Mouse (Mus musculus): Measurements from ENCODE around the gene Polr1d.

Gene Polr1d

DNA sequence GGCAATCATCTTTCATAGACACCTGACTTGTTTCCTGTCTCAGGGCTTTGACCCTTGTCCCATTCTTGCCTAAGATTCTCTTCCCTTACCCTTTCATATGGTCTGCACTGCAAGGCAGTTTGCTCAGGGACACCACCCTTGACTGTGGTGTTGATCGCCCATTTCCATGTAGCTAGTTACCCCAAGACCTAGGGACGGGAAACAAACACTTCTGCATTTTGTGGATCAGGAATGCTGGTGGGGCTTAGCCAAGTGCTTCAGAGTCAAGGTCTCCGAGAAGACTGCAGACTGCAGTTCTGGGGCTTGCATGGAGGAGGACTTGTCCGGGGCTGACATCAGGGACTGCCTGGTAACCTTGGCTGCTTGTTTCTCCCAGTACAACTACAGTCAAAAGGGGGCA lies 10.0 kb downstream of the Polr1d start:
- no peak for DNase-seq (ENCODE audit: low read depth, low spot score)

DNA sequence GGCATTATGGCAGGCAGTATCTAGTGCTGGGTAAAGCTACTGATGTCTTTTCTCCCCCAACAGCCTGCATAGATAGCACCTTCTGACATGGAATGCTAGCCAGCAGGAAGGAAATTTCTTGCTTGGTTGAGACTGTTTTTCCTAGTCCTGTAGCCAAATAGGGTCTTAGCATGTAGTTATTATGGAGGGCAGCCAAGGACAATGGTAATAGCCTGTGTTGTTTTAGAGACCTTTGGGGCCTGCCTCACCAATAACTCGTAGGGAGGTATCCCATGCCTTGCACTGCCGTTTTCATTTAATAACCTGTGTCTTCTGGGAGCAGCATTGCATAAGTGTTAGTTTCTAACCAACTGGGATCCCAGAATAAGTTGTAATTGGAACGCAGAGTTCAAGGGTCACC lies 13.0 kb downstream of the Polr1d start:
- no peak for DNase-seq (ENCODE audit: low read depth, low spot score)

DNA sequence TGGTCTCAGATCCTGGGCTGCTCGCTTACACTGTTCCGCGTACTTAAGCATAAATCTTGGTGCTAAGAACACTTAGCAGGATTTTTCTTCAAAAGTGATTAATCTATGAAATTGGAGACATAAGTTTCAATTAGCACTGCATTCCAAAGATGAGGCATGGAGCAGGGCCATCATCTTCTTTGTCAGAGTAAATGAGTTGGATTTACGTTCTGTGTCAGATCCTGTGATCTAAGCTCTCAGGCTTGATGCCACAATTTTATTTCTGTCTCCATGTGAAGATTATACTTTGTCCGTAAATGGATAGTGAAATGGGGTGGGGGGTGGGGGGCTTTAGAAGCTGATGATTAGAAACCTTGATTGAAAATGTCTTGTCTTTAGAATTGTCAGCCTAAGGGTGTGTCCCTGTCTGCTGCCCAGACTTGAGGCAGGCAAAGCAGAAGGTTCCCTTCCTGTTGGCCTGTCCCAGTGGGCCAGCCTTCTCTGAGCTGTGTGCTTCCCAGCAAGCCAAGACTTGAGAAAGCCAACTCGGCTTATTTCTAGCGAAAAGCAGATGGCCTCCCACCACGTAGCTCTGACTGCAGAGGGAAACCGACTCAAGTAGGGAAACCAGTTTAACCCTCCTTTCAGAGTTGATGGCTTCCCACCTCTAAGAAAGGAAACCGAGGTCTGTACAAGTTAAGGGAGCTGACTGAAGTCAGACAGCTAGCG lies 13.6 kb downstream of the Polr1d start:
- DNase-seq (ENCODE audit: low read depth, low spot score), result no peak

DNA sequence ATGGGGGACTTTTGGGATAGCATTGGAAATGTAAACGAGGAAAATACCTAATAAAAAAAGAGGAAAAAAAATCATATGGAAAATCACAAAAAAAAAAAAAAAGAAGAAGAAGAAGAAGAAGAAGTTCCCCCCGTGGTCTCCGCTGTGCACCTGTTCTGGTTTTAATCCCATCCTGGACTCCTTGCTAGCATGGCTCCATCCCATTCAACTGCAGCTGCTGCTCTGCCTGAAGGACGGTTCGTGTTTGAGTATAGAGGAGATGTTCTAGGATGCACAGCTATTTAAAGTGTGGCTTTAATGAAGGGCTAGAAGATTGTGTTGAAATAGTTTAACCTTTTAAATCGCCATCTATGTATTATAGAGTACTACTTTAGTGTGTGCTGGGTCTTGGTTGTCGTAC lies 15.6 kb downstream of the Polr1d start:
- DNase-seq (ENCODE audit: low read depth, low spot score), result no peak

DNA sequence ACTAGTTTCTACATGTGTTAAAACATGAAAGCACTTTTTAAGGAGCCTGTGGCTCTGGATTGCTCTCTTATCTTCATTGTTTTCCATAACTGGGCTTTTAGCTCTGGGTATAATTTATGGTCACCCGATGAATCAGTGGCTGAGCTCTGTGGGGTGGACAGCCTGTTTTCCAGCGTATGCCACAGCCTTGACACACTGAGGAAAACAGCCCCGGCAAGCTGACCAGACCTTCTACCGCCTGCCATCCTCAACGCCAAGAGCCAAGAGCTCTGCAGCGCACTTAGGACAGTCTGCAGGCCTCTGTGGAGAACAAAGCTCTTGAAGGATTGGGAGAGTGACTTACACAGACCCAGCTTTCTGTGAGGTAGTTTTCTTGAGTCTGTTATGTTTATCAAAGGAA lies 17.4 kb downstream of the Polr1d start:
- no peak for DNase-seq (ENCODE audit: low read depth, low spot score)

DNA sequence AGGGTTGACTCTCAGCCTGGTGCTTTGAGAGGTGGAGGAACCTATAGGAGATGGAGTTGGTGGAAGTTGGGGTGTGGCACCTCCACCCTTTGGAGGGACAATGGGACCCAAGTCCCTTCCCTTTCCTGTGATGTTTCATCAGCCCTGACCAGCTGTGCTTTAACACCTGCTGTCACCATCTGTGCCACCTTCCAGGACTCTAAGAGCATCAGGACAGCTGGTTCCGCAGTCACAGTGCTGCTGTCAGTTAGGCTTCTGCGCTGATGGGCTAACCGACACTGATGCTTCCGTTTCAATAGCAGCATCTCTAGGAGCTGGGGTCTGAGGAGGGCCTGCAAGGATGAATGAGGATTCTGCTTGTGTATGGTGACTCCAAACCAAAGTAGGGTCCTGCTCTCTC lies 19.7 kb downstream of the Polr1d start:
- DNase-seq (ENCODE audit: low read depth, low spot score), result no peak

DNA sequence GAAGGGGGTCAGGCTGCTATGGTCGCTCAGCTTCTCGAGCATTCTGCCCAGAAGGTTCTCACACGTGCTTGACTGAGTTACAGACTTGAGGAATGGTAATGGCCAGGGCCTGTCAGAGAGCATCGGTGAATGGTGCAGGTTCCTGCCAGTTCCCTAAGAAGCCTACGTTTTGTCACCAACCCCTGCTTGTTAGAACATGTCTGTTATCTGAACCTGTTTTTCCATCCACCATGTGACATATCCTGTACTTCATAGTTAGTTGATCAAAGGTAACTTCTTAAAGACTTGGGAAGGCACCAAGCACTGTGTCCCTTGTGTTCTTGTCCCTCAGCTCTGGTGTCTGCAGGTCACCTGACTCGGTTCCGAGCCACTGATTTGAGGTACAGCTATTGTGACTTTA lies 21.8 kb downstream of the Polr1d start:
- DNase-seq (ENCODE audit: low read depth, low spot score), result no peak

DNA sequence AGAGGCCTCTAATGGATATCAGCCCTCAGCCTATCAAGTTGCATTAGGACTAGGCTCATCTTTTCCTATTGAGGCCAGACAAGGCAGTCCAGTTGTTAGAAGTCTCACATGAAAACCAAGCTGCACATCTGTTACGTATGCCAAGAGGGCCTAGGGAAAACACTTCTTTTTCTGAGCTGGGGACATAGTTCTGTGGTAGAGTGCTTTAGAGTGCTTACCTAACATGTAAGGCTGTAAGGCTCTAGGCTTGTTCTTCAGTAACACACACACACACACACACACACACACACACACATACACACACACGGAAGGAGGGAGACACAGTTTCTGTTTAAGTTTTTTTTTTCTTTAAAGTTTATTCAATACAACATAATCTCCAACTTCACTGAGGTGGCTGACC lies 23.3 kb downstream of the Polr1d start:
- no peak for DNase-seq (ENCODE audit: low read depth, low spot score)

DNA sequence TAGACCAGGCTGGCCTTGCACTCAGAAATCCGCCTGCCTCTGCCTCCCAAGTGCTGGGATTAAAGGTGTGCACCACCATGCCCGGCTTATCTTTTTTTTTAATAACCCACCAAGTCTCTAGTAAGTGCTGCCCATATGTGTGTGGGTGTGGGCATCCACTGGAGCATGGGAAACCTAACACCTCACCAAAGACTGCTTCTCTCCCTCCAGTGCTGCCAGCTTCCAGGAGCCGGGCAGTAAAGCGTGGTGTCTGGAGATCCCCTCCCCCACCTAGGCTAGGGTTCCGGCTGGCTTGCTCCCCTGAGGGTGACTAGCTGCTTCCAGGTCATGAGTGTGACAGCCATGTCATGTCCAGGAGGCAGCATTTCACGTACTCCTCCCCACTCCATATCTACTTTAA lies 25.4 kb downstream of the Polr1d start:
- no peak for DNase-seq (ENCODE audit: low read depth, low spot score)

DNA sequence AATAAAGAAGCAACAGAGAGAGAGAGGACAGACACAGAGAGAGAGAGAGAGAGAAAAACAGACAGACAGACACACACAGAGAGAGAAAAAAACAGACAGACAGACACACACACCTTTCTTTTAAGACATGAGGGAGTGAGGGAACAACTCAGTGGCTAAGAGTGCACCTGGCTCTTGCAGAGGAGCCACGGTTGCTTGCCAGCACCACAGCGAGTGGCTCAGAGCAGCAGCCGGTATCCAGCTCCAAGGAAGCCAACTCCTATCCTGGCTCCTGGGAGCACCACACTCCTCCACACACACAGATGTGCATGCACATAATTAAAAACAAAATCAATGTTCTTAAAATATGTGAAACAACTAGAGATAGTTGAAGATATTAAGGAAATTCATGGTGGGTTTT lies 30.4 kb downstream of the Polr1d start:
- DNase-seq (ENCODE audit: low read depth, low spot score), result no peak

DNA sequence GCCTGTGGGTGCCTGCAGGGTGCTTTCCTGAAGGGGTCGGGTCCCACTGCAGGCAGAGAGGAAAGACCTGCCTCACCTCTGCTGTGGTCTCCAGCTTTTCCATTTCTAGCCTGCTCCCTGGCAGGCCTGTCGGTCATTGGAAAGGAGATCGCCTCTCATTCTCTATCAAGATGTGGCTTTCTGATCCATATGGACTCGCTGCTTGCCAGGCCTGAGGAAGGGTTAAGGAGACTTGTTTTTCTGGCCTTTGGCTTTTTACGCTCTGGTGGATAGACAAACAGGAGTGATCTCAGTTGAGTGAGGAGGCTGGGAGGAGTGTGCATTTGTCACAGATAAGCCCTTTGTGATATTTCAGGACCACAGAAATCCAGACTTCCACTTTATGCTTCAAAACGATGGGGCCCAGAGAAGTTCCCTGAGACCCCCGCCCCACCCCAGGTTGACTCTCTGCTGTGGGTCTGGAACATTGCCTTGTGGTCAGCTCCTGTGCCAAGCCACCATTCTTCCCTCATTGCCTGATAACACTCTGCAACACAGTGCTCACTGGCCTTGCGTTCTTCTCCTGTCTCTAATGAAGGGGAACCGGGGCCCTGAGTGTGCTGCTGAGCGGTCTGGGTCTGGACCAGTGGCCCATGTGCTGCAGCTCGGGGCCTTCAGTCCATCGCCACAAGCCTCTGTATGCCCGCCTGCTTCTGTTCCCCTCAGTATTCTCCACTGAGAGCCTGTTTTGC lies 32.2 kb downstream of the Polr1d start:
- DNase-seq (ENCODE audit: low read depth, low spot score), result no peak

DNA sequence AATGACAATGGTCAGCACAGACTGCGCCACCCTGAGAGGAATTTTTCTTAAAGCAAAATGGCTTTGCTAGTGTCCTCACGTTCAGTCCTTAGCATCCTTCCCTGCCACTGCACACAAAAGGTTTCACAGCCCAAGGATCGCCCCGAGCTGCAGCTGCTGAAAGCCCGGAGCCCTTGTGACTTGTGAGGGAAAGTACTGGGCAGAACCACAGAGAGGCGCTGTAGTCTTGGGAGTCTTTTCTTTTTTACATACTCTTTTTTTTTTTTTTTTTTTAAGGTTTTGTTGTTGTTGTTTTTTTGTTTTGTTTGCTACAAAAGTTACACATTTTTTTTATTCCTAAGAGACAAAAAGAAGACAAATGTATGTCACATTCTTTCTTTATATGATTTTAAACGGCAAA lies 37.9 kb downstream of the Polr1d start:
- no peak for DNase-seq (ENCODE audit: low read depth, low spot score)

DNA sequence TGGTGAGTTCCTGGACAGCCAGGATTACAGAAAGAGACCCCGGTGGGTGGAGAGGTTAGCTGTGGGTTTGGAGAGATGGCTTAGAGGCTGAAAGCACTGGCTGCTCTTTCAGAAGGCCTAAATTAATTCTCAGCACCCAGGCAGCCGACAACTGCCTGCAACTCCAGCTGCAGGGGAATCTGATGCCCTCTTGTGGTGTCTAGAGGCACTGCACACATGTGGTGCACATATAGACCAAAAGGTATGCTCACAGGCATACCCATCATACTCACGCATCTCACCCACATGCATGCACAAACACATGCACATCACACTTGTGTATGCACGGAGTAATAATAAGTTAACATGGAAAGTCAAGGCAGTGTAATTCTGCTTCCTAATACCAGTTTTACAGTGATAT lies 38.8 kb downstream of the Polr1d start:
- DNase-seq (ENCODE audit: low read depth, low spot score), result no peak

DNA sequence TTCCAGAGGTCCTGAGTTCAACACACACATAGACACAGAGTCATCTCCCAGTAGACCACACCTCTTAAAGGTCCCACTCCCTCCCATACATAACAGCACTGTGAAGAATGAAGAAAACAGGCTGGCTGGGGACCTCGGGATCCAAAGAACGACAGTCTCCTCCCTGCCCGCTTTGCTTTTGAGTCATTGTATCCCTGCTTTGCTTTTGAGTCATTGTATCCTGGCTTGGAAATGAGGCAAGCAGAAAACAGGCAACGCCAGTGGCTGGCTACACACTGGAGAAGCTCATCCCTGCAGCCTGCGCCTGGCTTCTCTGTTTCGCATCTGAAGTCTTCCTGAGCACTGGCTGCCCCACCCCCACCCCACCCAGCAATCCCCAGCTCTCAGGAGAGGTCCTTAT lies 40.2 kb downstream of the Polr1d start:
- no peak for DNase-seq (ENCODE audit: low read depth, low spot score)

DNA sequence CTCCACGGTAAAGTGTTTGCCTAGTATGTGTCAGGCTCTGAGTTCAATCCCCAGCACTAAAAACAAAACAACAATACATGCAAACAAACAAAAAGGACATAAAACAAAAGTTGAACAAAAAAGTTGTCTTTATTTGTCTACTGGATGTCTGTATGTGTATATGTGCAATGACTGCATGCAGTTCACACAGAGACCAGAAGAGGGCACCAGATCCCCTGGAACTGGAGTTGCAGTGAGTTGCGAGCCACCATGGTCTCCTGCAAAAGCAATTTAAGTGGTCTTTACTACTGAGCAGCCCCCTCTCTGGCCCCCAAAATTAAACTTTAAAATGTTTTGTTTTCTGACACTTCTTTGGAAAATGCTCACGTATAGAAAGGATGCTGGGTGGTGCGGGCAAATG lies 44.3 kb downstream of the Polr1d start:
- DNase-seq (ENCODE audit: low read depth, low spot score), result no peak

DNA sequence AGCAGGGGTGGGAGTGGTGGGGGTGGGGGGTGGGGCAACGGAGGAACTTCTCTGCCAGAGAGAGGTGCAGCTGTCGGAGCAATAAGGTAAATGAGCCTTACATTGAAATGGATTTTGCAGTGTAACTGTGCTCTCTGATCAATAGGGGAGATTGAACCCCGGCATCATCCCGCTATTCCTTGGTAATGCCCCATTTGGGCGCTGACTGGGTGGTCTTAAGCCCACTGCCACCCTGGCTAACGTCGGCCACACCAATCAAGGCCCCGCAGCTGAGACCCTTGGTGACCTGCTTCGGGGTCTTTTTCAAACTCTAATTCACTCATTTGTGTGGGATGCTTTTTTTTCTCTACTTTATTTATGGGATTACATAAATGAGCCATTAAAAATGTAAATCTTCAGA lies 47.9 kb downstream of the Polr1d start:
- no peak for DNase-seq (ENCODE audit: low read depth, low spot score)

DNA sequence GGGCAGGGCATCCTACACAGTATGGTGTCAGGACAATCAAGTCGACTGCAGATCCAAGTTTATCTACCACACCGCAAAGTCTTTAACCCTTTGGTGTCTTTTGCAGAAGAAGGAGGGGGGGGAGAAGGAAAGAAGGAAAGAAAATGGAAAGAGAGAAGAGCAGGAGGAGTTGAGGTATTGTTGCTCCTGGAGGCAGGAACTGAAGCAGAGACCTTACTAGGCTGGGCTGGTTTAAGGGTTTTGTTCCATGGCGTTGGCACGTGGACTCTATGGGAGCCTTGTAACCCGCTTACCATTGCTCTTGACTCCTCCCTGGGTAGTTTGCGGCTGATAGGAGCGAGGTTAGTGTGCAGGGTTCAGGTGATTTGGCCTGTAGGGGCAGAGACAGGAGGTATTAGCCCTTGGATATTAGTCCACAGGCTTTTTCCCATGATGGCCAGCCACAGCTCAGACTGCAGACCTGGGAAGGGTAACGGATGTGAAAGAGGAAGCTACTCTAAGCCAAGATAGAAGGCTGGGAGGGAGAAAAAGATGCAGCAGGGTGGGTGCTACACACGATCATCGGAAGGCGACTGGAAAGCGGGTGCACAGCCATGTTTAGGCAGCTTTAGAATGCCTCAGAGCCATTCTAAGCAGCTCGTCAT lies 48.8 kb downstream of the Polr1d start:
- no peak for DNase-seq (ENCODE audit: low read depth, low spot score)

DNA sequence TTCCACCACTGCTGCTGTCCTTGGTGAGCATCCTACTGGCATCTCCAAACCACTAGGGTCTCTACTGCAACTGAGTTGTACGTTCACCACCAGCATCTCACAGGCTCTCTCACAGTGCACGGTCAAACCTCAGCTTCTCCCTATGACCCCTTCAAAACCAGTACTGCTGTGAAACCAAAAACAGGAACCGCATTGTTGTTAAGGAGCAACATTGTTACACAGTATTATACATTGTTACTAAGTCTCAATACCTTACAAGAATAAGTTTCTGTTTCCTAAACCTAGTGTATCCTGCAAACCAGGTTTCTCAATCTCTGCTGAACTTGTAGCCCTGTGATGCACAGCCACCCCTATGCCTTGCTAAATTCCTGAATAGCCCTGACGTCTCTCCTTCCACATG lies 51.0 kb downstream of the Polr1d start:
- no peak for DNase-seq (ENCODE audit: low read depth, low spot score)

DNA sequence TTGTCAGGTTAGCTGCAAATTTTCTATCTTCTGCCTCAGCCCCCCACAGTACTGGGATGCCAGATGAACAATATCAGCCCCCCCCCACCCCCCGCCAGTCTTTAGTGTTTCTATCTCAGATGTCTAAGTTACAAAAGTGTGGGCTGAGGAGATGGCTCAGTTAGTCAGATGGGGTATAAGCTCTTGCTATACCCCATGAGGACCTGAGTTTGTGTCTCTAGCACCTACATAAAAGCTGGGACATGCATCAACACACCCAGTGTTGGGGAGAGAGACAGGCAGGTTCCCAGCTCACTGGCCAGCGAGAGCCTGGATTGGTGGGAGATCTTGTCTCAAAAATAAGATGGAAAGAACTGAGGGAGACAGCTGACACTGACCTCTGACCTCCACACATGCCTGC lies 52.6 kb downstream of the Polr1d start:
- no peak for DNase-seq (ENCODE audit: low read depth, low spot score)

DNA sequence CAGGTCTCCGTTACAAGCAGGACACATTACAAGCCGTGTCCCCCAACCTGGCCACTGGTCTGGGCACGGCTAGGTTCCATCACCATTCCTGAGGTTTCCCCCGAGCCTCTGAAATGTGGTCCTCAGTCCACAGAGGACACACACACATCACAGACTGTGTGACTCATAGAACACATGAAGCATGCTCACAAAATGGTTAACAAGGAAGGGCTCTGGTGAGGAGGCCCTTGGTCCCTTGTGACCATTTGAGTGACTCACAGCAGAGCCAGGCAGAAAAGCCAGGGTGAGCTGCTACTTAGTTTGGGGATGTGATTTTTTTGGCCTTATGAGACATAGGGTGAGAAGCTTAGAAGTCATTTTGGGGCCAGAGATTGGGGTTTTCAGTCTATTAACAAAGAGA lies 55.1 kb downstream of the Polr1d start:
- DNase-seq (ENCODE audit: low read depth, low spot score), result no peak

DNA sequence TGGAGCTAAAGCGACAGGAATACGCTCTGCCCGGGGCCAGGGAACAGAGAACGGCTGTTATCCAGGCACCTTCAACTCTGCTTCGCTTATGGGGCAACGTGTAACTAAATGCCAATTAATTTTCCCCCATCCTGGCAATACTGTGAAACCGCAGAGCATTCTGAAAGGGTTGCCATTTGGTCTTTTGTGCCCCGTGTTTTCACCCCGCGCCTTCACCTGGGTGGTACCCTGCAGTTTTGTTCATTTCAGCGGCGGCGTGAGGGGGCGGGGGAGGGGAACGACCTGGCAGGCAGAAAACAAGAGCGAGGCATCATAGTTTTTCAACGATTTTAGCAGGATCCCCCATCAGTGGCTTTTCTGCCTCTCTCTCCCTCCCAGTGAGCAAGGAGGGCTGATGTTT lies 56.8 kb downstream of the Polr1d start:
- DNase-seq (ENCODE audit: low read depth, low spot score), result no peak

DNA sequence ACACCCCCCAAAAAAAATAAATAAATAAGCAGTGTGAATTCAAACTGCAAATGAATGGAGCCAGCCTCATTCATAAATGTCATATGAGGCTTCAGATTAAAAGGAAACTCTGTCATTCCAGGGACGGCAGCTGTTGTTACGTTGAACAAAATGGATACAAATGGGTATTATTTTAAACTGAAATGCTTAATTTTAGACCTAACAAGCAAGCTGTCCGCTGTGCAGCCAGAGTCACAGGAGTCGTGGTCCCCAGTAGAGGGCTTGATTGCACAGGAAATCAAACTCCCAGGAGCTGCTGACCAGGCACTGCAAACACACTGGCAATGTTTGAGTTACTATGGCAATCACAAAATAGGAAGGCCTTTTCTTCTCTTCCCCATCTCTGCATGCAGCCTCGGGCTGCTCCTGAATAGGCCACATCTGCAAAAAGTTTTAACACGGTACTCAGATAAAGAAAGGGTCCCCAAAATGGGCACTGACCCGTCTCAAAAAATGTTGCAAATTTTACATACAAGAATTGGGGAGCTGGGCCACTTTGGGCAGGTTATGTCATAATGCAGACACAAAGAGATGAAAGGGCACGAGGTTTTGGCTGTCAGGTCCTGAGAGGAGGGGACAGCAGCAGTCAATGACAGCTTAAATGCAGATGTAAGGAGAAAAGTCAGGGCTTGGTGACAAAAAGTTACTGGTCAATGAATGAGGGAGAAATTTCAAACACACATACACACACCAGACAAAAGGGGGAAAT lies 57.7 kb downstream of the Polr1d start:
- no peak for DNase-seq (ENCODE audit: low read depth, low spot score)

DNA sequence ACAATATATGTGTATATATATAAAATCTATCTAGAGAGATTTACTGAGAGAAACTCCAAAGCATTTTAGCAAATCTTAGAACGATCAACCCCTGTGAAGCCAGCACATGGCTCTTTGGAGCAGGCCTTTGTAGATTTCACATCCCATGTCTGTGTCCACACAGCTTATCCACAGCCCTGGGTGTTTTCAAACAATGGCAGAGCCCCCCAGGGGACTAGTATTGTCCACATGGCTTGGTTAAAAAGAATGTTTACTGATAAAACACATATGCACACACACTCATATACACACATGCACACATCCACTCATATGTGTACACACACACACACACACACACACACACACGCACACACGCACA lies 58.2 kb downstream of the Polr1d start:
- no peak for DNase-seq (ENCODE audit: low read depth, low spot score)
